Mouse (Mus musculus) kidney, adult 2 months (tissue): ENCODE measurements around the gene Unc13a. TPM values are rescaled to one million over a fixed set of nuclear protein-coding genes. Genes with fewer than 3 reads are reported as not detected.
A peak's percentile ranks its signal among the peaks of the same experiment; 100 is the strongest.

Source experiments
- DNase-seq: peaks from one replicate; pipeline ENCODE4 v3.0.0; 2021
- H3K27ac ChIP-seq: fragments of 200-500 bp; 2 replicates; pipeline ENCODE4 v1.5.1; 2012; ENCODE audit warnings: low read depth, low read length, control low read depth, inconsistent platforms; ENCODE audit not compliant: insufficient read depth
- H3K27me3 ChIP-seq: fragments of 200-500 bp; replicated peaks from 2 replicates; pipeline ENCODE4 v1.6.1; 2012; ENCODE audit warnings: mild to moderate bottlenecking, moderate library complexity, low read length, inconsistent platforms; ENCODE audit not compliant: control insufficient read depth, insufficient read depth
- H3K36me3 ChIP-seq: fragments of 200-500 bp; 2 replicates; pipeline ENCODE4 v1.6.1; 2012; ENCODE audit warnings: mild to moderate bottlenecking, moderate library complexity, low read length, inconsistent platforms; ENCODE audit not compliant: control insufficient read depth, insufficient read depth
- H3K4me1 ChIP-seq: fragments of 200-500 bp; 2 replicates; pipeline ENCODE4 v1.6.1; 2011; ENCODE audit warnings: low read length; ENCODE audit not compliant: control insufficient read depth, insufficient read depth
- H3K4me3 ChIP-seq: fragments of 200-500 bp; 2 replicates; pipeline ENCODE4 v1.5.1; 2011; ENCODE audit warnings: mild to moderate bottlenecking, low read depth, low read length, control low read depth; ENCODE audit not compliant: insufficient read depth
- CTCF ChIP-seq: fragments of 200-500 bp; conservative IDR thresholded peaks from 2 replicates; pipeline ENCODE4 v1.5.1; 2011; ENCODE audit warnings: low read depth, mild to moderate bottlenecking, control low read depth, low read length, moderate library complexity, mixed read lengths; ENCODE audit not compliant: insufficient read depth, insufficient read length
- POLR2A ChIP-seq: fragments of 200-500 bp; IDR thresholded peaks from one replicate; pipeline ENCODE4 v1.6.1; 2011; ENCODE audit warnings: low read depth, low read length, control low read depth
- WGBS: fragments of 180-500 bp; shearing (Covaris S2); methylation state at CpG from one replicate; pipeline ENCODE4 v1.1.7; 2018; 5-methylcytosine and 5-hydroxymethylcytosine counted together
- polyA plus RNA-seq: library from polyadenylated mRNA; depleted of rRNA; stranded (reverse); fragments of >200 nt; gene quantifications from 2 replicates; pipeline ENCODE4 v1.2.3, GENCODE M21; 2012

Gene Unc13a
- polyA plus RNA-seq, 1 experiment: 2.1 TPM

GRCm38 (mm10) chr8:71679550-71680168 lies 8.1 kb upstream of the Unc13a start:
- no peak for DNase-seq
- Histone ChIP-seq H3K4me1 (peaks cover 5% of the 10 kb centered on the region; the same call in 1 of the 2 replicates), H3K27ac (no peak overlapping the region), H3K4me3 (no peak overlapping the region), H3K27me3 (no peaks in the 10 kb centered on the region), H3K36me3 (no peaks in the 10 kb centered on the region)
- 38% methylated on average over 45 of the region's 46 CpGs for WGBS
- TF ChIP-seq POLR2A: no peak
- no peak for TF ChIP-seq CTCF

- whole genome bisulfite sequencing: 58% methylated on average over 16 of the region's 16 CpGs
- Histone ChIP-seq H3K4me3 (no peak overlapping the region), H3K27ac (no peak overlapping the region), H3K27me3 (no peaks in the 10 kb centered on the region), H3K4me1 (peaks cover 5% of the 10 kb centered on the region; the same call in 1 of the 2 replicates), H3K36me3 (no peaks in the 10 kb centered on the region)
- DNase-seq: no peak
- TF ChIP-seq CTCF: no peak
- TF ChIP-seq POLR2A: no peak
These were observed 7.6 kb upstream of the Unc13a start for GRCm38 (mm10) chr8:71679116-71679515.

GRCm38 (mm10) chr8:71678216-71678615 lies 6.7 kb upstream of the Unc13a start:
- Histone ChIP-seq H3K36me3 (no peaks in the 10 kb centered on the region), H3K27me3 (no peaks in the 10 kb centered on the region), H3K4me3 (no peak overlapping the region), H3K27ac (no peak overlapping the region), H3K4me1 (peaks cover 5% of the 10 kb centered on the region; the same call in 1 of the 2 replicates)
- no peak for DNase-seq
- 65% methylated on average over 4 of the region's 4 CpGs for WGBS
- no peak for TF ChIP-seq CTCF
- no peak for TF ChIP-seq POLR2A

GRCm38 (mm10) chr8:71677555-71677954 lies 6.0 kb upstream of the Unc13a start:
- TF ChIP-seq POLR2A (no peak), CTCF (no peak)
- no peak overlapping the region for H3K4me3 ChIP-seq

GRCm38 (mm10) chr8:71676803-71677202 lies 5.2 kb upstream of the Unc13a start:
- WGBS: 62% methylated on average over 9 of the region's 9 CpGs
- H3K27me3 ChIP-seq: no peaks in the 10 kb centered on the region
- no peaks in the 10 kb centered on the region for H3K36me3 ChIP-seq
- DNase-seq: no peak
- TF ChIP-seq POLR2A: no peak
- H3K4me1 ChIP-seq: peaks cover 5% of the 10 kb centered on the region; the same call in 1 of the 2 replicates
- H3K27ac ChIP-seq: peak overlapping the region; percentile 24
- peak overlapping the region; percentile 99 for H3K4me3 ChIP-seq

More at GRCm38 (mm10) chr8:71677555-71677954, 6.0 kb upstream of the Unc13a start:
- peak; percentile 49 for DNase-seq
- Histone ChIP-seq H3K4me1 (peaks cover 5% of the 10 kb centered on the region; the same call in 1 of the 2 replicates), H3K36me3 (no peaks in the 10 kb centered on the region), H3K27me3 (no peaks in the 10 kb centered on the region), H3K27ac (peak overlapping the region; percentile 64; the same call in 1 of the 2 replicates)

- no peaks in the 10 kb centered on the region for H3K36me3 ChIP-seq
- H3K4me1 ChIP-seq: peaks cover 5% of the 10 kb centered on the region; the same call in 1 of the 2 replicates
- TF ChIP-seq POLR2A: peak; percentile 38
- TF ChIP-seq CTCF: no peak
- 3% methylated on average over 40 of the region's 40 CpGs for WGBS
- H3K4me3 ChIP-seq: peak within 1 kb of the TSS; percentile 99
- peak within 1 kb of the TSS; percentile 86 for H3K27ac ChIP-seq
- peak; percentile 69 for DNase-seq
- no peaks in the 10 kb centered on the region for H3K27me3 ChIP-seq
These were observed 4.6 kb upstream of the Unc13a start, which contains the start of gene Jak3 for GRCm38 (mm10) chr8:71676020-71676741. TSS of gene Jak3 (plus strand) at chr8:71676296.

- H3K4me1 ChIP-seq: peaks cover 5% of the 10 kb centered on the region; the same call in 1 of the 2 replicates
- TF ChIP-seq CTCF (no peak), POLR2A (no peak)
- H3K36me3 ChIP-seq: no peaks in the 10 kb centered on the region
- DNase-seq: no peak
- no peaks in the 10 kb centered on the region for H3K27me3 ChIP-seq
- 55% methylated on average over 9 of the region's 9 CpGs for WGBS
- peak overlapping the region; percentile 99; the same call in 1 of the 2 replicates for H3K4me3 ChIP-seq
- H3K27ac ChIP-seq: peak overlapping the region; percentile 86
These were observed 4.0 kb upstream of the Unc13a start for GRCm38 (mm10) chr8:71675456-71676019.
